ENCODE assay signal across 9 mouse cellular contexts in genomic region chr11:98769007-98769954, GRCm38 (mm10). TPM values are rescaled to one million over a fixed set of nuclear protein-coding genes. Genes with fewer than 3 reads are reported as not detected.
DNase-seq lines count a peak whose midpoint lies in the region; ATAC-seq and TF ChIP-seq lines count a peak whose summit lies in the region.
"Had no signal": no experiment of that assay in that cellular context is flagged by ENCODE, and none has a peak within 500 bp of the region (broad histone marks: within the 10 kb centered on the region; RNA-seq: fewer than 3 reads in every experiment).

No protein-coding gene starts in this region.

- peak overlapping the region; percentile 90 to 94 for H3K27ac ChIP-seq in heart, embryonic 14.5 days (replicated peaks in 1 of 2; ENCODE audit: control insufficient read depth in 1 of 2, insufficient read depth in 1 of 2, low read depth in 2 of 2, low read length in 2 of 2)

- H3K4me1 ChIP-seq in heart, embryonic 14.5 days (ENCODE audit: control insufficient read depth in 2 of 2, insufficient read depth in 2 of 2, low read length in 2 of 2) = peaks cover 62 to 87% of the 10 kb centered on the region in 2 experiments

- H3K4me3 ChIP-seq in heart, embryonic 14.5 days (ENCODE audit: control insufficient read depth in 1 of 2, insufficient read depth in 1 of 2, low read depth in 1 of 2, low read length in 2 of 2) = peak overlapping the region in 1 of 2 experiments; percentile 24; a peak in 1 of 4 replicates
- H3K4me3 ChIP-seq in myocyte = no peak overlapping the region

- peak; percentile 41 for TF ChIP-seq POLR2A in myocyte (IDR thresholded peaks at IDR 0.05; ENCODE audit: insufficient read length, low read depth)

- 63% methylated on average over 25 of the region's 25 CpGs for WGBS in heart, embryonic 14.5 days

- peaks cover 47% of the 10 kb centered on the region for H3K36me3 ChIP-seq in heart, embryonic 14.5 days (ENCODE audit: control insufficient read depth, insufficient read depth, low read length)
- peaks cover 30% of the 10 kb centered on the region for H3K36me3 ChIP-seq in myocyte (ENCODE audit: control insufficient read depth, insufficient read depth)

- H3K9ac ChIP-seq in heart, embryonic 14.5 days (ENCODE audit: low read length) = peak overlapping the region; percentile 51; the same call in 1 of the 2 replicates

- H3K79me2 ChIP-seq in myocyte (ENCODE audit: control insufficient read depth, insufficient read depth) = peaks cover 12% of the 10 kb centered on the region

- peak; percentile 37 to 75 for DNase-seq in adrenal gland, adult (ENCODE audit: inconsistent age in 2 of 2, low spot score in 1 of 2)
- DNase-seq in adrenal gland, postnatal 25 days = no peak
- DNase-seq in layer of hippocampus, postnatal 25 days (ENCODE audit: extremely low spot score in 1 of 2, low spot score in 1 of 2) = peak; percentile 39 to 46
- DNase-seq in layer of hippocampus, postnatal 14 days (ENCODE audit: low spot score in 2 of 2) = no peak
- DNase-seq in retina, postnatal 1 day = no peak
- DNase-seq in retina, embryonic 14.5 days (ENCODE audit: low spot score) = no peak
- DNase-seq: right cerebral cortex, postnatal 14 days had no signal

- no peak overlapping the region for H3ac ChIP-seq in myocyte (ENCODE audit: control insufficient read depth, insufficient read length)

- H3K9me3 ChIP-seq in heart, embryonic 14.5 days (ENCODE audit: control insufficient read depth, low read length) = no peaks in the 10 kb centered on the region

- no peak for ATAC-seq in heart, embryonic 14.5 days (ENCODE audit: insufficient number of reproducible peaks, insufficient read depth, low FRiP score, low read depth)

- H3K4me2 ChIP-seq in heart, embryonic 14.5 days (ENCODE audit: low read length) = peak overlapping the region; percentile 58
- no peak overlapping the region for H3K4me2 ChIP-seq in myocyte (ENCODE audit: low read depth)

- H3K27me3 ChIP-seq in heart, embryonic 14.5 days (ENCODE audit: control insufficient read depth, insufficient read depth, low read length) = no peaks in the 10 kb centered on the region
- no peaks in the 10 kb centered on the region for H3K27me3 ChIP-seq in myocyte (ENCODE audit: control insufficient read depth, insufficient read depth, insufficient read length)

TF ChIP-seq in myocyte, 11 proteins besides CTCF, POLR2A, EP300 and RAD21:
- TF ChIP-seq SRF (IDR thresholded peaks at IDR 0.05; ENCODE audit: control insufficient read depth, insufficient read length, low read depth) (no peak), REST (IDR thresholded peaks at IDR 0.05; ENCODE audit: insufficient read depth, insufficient read length) (no peak), POLR2AphosphoS2 (IDR thresholded peaks at IDR 0.05; ENCODE audit: insufficient read length, low read depth) (peak; percentile 78)

RNA-seq across cellular contexts. Expression of gene Nr1d1, which starts 5.9 kb away (rescaled TPM):
- total RNA-seq in adrenal gland, postnatal 25 days (2021) = 234 and 238 TPM in 2 replicates
- 10 to 100 TPM; 78.1 to 92.2 TPM for total RNA-seq in layer of hippocampus, postnatal 25 days (2021)
- 10 to 100 TPM; 53.3 to 65.3 TPM for total RNA-seq in layer of hippocampus, postnatal 14 days (2021)
- 6.0 and 6.4 TPM in 2 replicates for polyA plus RNA-seq in heart, embryonic 14.5 days (2014; fragmentation: Nextera tagmentation; extraction: Ambion mirVana)
- polyA plus RNA-seq in myocyte (2012; fragmentation: generic; extraction: Trizol) = 49.1 TPM

RNA-seq across cellular contexts. Expression of gene Msl1, which starts 26.0 kb away (rescaled TPM):
- 109 and 113 TPM in 2 replicates for total RNA-seq in adrenal gland, postnatal 25 days (2021)
- total RNA-seq in layer of hippocampus, postnatal 25 days (2021) = 100 to 1,000 TPM; 170 to 176 TPM
- total RNA-seq in layer of hippocampus, postnatal 14 days (2021) = 100 to 1,000 TPM; 149 to 161 TPM
- 13.3 and 15.3 TPM in 2 replicates for polyA plus RNA-seq in heart, embryonic 14.5 days (2014; fragmentation: Nextera tagmentation; extraction: Ambion mirVana)
- polyA plus RNA-seq in myocyte (2012; fragmentation: generic; extraction: Trizol) = 35.6 TPM

RNA-seq across cellular contexts. Expression of gene Thra, which starts 28.8 kb away (rescaled TPM):
- 82.5 and 89.4 TPM in 2 replicates for total RNA-seq in adrenal gland, postnatal 25 days (2021)
- 1,000 to 10,000 TPM; 1,027 to 1,094 TPM for total RNA-seq in layer of hippocampus, postnatal 25 days (2021)
- total RNA-seq in layer of hippocampus, postnatal 14 days (2021) = 1,000 to 10,000 TPM; 1,264 to 1,291 TPM
- 45.3 and 55.6 TPM in 2 replicates for polyA plus RNA-seq in heart, embryonic 14.5 days (2014; fragmentation: Nextera tagmentation; extraction: Ambion mirVana)
- 68.9 TPM for polyA plus RNA-seq in myocyte (2012; fragmentation: generic; extraction: Trizol)

RNA-seq across cellular contexts. Expression of gene Casc3, which starts 35.4 kb away (rescaled TPM):
- total RNA-seq in adrenal gland, postnatal 25 days (2021) = 37.2 and 41.5 TPM in 2 replicates
- total RNA-seq in layer of hippocampus, postnatal 25 days (2021) = 10 to 100 TPM; 53.3 to 60.6 TPM
- 10 to 100 TPM; 56.7 to 59.7 TPM for total RNA-seq in layer of hippocampus, postnatal 14 days (2021)
- polyA plus RNA-seq in heart, embryonic 14.5 days (2014; fragmentation: Nextera tagmentation; extraction: Ambion mirVana) = 22.6 and 22.9 TPM in 2 replicates
- polyA plus RNA-seq in myocyte (2012; fragmentation: generic; extraction: Trizol) = 22.1 TPM

RNA-seq across cellular contexts. Expression of gene Med24, which starts 40.0 kb away (rescaled TPM):
- total RNA-seq in adrenal gland, postnatal 25 days (2021) = 40.9 and 61.5 TPM in 2 replicates
- total RNA-seq in layer of hippocampus, postnatal 25 days (2021) = 100 to 1,000 TPM; 118 to 130 TPM
- 100 to 1,000 TPM; 109 to 110 TPM for total RNA-seq in layer of hippocampus, postnatal 14 days (2021)
- polyA plus RNA-seq in heart, embryonic 14.5 days (2014; fragmentation: Nextera tagmentation; extraction: Ambion mirVana) = 28.5 and 31.0 TPM in 2 replicates
- 32.5 TPM for polyA plus RNA-seq in myocyte (2012; fragmentation: generic; extraction: Trizol)

Comparison
In these comparisons a context has a peak if more than half of its experiments do, and no peak if none do; other contexts are left out.
1. DNase-seq: peak in adrenal gland, adult (2 of 2) and layer of hippocampus, postnatal 25 days (2 of 2); none in adrenal gland, postnatal 25 days (single experiment), layer of hippocampus, postnatal 14 days (0 of 2), retina, postnatal 1 day (single experiment) and retina, embryonic 14.5 days (single experiment).
2. RNA of gene Thra, which starts 28.8 kb away (total RNA-seq): 1,264 to 1,291 TPM in layer of hippocampus, postnatal 14 days and 1,027 to 1,094 TPM in layer of hippocampus, postnatal 25 days; 82.5 to 89.4 TPM in adrenal gland, postnatal 25 days; every median in the first group is over 10 times any median in the second.